Mouse (Mus musculus): ENCODE results near the gene Zfp36l1.

The Zfp36l1 gene

DNA sequence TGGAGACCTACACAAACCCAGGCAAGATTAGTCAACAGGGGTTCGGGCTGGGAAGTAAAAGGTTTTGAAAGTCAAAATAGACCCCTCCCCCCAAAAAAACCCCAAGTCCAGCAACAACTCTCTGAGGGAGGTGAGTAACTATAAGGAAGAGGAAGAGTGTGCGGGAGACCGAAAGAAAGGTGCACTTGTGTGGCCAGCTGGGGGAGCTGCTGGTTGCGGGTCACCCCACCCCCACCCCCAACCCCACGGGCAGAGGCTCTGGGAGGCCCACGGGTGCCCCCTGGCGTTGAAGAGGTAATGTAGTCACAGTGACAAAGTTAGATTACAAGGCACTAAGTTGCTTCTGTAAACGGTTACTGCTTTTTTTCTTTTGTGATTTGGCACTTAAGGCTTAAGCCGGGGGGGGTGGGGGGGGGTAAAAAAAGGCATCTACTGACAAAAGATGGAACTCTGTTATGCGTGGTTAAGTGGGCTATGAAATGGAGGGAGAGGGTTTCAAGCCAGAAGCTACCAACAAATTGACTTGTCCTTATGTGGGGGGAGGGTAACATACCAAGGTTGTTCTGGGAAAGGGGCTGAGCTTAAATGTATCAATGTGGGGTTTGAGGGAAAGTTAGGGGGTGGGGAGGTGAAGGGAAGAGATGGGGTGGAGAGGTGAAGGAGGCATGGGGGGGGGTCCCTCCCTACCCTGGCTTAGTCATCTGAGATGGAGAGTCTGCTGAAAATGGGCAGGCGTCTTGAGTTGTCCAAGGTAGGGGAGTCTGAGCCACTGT lies 3.7 kb downstream of the Zfp36l1 start:
- DNase-seq (ENCODE audit: low read depth) = peak; percentile 89

DNA sequence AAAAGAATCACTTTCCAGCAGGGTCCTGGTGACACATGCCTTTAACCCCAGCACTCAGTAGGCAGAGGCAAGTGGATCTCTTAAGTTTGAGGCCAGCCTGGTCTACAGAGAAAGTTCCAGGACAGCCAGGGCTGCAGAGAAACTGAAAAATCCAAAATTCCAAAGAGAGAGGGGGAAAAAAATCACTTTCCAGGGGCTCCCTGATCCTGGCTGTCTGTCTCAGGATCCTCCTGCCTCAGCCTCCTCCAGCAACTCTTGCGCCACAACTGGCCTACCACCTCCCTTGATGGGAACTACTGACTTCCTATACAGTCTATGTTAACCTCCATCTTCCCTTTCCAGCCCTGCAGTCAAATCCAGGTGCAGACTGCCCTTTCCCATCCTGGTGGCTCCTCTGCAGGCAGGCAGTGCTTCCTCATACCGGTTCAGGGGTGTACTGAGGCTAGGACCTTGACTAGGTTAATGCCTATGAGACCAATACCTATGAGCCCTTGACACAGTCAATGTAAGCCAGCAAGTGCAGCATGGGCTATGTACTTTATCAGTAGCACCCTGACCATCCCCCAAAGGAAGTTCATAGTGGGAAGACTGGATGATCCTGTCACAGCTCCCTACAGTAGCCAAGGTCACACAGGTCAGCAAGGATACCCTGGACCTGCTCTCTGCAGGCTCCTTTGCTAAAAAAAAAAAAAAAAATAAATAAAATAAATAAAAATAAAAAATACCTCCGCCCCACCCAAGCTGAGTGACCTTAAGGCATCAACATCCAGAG lies 5.7 kb downstream of the Zfp36l1 start:
- peak; percentile 18 for DNase-seq (ENCODE audit: low read depth)

DNA sequence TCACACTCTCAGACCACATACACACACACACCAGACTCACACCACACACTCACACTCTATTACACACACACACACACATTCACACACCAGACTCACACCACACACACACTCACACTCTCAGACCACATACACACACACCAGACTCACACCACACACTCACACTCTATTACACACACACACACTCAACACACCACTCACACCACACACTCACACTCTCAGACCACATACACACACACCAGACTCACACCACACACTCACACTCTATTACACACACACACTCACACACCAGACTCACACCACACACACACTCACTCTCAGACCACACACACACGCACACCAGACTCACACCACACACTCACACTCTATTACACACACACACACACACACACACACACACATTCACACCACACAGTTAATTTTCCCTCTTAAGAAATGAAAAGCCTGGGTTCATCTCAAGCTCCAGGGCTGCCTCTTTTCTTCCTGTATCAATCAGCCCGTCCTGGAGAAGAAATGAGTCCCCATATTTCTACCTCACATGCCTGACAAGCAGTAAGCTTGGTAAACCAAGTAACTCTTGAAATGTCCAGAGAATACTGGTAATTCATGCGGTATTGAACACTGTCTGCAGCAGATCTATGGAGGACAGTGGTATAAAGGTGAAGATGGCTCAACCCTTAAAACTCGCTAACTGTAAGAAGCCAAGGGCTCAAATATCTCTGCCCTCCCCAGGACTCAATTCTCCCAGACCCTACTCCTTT lies 6.5 kb downstream of the Zfp36l1 start:
- no peak for DNase-seq (ENCODE audit: low read depth)

DNA sequence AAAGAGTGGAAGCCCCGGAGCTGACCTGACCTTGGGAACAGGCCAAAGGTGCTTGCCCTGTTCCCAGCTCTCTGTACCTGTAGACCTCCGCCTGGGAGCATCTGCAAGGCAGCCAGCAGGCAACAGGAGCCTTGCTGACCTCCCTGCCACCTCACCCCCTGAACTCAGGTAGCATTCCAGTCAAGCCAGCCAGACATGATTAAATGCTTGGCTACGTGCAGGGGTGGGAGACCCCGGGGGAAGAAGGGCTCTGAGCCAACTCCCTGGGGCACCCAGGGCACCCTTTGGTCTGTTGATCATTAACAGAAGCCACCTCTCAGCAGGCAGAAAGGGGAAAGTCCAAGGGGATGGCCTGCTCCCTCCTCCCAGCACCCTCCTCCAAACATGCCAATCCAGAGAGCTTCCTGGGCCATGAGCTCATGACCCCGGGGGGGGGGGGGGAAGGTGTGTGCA lies 9.3 kb downstream of the Zfp36l1 start:
- no peak for DNase-seq (ENCODE audit: low read depth)

DNA sequence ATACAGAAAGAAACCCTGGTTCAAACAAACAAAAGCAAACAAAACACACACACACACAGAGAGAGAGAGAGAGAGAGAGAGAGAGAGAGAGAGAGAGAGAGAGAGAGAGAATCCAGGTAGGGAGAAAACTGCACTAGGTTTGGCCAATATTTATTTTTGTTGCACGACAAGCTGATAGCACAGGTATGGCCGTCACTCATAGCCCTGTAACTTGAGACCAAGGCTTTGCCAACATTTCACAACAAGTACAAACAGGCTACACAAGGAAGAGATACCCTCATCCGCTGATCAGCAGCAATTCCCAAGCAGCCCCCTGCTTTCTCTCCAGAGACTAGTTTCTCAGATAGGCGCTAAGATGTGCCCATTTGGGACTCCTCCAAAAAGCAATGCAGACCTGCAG lies 9.7 kb downstream of the Zfp36l1 start:
- no peak for DNase-seq (ENCODE audit: low read depth)

DNA sequence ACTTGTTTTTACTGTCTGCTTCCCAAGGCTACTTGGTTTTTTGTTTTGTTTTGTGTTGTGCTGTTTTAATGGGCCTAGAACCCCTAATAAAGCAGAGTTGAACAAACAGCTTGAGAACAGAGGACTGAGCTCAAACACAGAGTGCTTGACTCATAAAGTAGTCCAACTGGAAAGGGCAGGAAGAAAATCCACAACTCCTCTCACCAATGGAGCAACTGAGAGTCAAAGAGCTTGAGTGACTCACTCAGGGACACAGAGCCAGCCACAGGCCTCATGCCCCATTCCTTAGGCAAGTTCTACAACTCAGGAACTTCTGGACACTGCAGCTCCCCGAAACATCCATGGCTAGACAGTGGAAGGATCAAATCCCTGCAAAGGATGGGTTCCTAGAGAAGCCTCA lies 14.0 kb downstream of the Zfp36l1 start:
- no peak for DNase-seq (ENCODE audit: low read depth)

DNA sequence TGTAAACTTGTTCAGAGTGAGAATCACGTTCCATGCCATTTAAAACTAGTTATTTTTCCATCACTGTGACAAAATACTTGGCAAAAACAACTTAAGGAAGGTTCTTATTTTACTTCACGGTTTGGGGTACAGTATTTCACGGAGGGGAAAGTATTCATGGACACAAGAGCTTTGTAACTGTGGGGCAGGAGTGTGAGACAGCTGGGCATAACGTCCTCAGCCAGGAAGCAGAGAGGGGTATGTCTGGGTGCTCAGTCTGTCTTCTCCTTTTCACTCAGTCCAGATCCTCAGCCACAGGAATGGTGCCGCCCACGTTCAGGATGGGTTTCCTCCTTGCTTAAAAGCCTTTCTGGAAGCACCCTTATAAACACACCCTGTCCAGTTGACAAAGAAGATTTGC lies 16.1 kb downstream of the Zfp36l1 start:
- DNase-seq (ENCODE audit: low read depth) = no peak

DNA sequence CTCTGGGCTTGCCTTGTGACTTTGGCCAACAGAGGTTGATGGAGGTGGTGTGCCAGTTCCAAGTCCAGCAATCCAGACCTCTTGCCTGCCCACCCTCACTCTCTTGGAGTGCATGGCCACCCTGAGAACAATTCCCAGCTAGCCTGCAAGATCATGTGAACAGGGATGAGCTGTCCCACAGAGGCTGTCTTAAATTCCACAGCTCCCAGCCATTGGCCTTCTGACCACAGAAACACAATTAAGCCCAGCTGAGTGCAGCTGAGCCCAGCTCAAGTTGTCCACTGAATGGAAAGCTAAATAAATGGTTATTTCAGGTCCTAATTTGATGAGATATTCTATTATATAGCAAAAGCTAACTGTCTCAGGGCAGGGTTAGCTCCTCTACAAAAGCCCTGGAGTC lies 20.0 kb downstream of the Zfp36l1 start:
- DNase-seq (ENCODE audit: low read depth) = no peak

DNA sequence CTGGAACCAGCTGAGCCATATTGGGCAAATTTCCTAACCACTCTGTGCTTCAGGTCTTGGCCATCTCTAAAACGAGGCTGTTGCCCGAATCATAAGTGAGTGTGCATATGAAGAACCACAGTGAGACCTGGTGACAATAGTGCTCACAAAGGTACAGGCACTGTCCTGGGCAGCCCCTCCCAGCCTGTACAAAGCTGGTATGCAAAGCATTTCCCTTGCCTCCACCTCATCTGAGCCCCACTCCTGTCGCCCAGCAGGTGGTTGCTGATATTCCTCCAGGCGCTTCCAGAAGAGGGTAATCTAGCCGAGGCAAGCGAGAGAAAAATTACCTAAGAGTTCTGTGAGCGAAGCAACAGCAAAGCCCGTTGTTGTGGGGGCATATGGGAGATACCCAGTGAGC lies 21.7 kb downstream of the Zfp36l1 start:
- DNase-seq (ENCODE audit: low read depth) = no peak

DNA sequence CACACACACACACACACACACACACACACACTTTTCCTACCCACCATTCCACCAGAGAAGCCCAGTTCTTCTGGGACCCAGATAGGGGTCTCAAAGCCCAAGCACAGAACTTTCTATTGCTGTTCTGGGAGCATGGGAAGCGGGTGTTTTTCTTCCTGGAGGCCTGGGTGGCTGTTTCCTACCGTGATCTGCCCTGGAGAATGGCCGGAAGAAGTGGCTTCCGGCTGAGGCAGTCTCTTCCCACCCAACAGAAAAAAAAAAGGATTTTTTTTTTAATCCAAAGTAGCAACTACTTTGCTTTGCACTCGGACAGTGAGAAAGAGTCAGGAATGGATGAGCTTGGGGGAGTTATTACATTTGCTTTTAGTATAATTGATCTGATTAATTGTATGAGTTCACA lies 22.3 kb downstream of the Zfp36l1 start:
- no peak for DNase-seq (ENCODE audit: low read depth)

DNA sequence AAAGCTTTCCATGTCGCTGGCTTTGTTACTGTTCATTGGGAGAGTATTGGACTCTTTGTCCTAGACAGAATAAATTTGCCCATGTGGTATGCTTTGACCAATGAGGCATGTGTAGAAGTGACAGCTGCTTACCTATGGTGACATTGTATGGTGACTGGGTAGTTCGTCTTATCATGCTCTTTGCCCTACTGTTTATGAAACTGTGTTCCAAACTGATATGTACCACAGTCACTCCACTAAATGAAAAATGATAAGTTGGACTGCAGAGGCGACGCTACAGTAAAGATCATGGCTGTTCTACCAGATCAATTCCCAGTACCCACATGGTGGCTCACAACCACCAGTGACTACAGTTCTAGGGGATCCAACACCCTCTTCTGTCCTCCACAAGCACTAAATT lies 24.7 kb downstream of the Zfp36l1 start:
- no peak for DNase-seq (ENCODE audit: low read depth)

DNA sequence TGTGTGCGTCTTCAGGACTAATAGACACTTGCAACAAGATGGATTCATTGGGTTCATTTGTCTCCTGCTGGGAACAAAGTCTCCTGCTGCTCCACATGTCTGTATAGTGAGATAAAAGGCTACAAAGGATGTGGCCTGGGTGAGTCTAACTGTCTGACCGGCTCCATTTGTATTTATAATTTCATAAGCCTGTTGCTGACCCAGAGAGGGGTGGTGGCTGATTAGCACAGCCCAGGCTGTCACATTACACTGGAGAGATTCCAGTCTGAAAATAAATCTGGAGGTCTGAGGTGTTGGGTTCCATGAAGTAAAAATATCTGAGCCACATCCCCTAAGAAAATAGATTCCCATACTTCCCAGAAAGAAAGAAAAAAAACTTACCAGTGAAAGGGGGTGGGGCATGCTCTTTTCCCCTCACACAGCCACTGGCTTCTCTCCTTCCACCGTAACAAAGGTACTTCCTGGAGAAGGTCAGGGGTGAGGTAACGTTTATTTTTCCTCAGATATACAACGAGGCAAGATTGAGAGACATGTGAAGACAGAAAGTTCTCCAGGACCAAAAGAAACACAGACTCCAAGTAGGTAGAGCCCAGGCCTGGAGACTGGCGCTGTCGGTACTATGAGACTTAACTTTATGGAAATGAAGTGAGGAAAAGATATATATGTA lies 28.2 kb downstream of the Zfp36l1 start:
- peak; percentile 83 for DNase-seq (ENCODE audit: low read depth)

DNA sequence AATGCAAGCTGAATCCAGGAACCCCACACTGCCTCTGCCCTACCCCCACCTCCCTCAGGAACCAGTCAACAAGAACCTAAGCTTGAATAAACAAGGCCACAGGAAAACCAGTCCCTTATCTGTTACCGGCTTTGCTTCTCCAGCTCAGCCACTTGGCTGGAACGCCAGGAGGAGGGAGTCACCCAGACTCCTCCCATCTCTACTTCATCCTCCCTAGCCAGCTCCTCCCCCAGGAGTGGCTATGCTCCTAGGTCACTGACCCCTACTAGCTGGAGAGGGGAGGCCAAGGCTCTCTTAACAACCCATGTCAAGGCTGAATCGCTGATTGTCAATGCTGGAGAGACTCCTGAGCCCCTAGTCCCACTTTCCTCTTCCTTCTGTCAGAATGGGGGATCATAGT lies 28.9 kb downstream of the Zfp36l1 start:
- DNase-seq (ENCODE audit: low read depth) = peak; percentile 98

DNA sequence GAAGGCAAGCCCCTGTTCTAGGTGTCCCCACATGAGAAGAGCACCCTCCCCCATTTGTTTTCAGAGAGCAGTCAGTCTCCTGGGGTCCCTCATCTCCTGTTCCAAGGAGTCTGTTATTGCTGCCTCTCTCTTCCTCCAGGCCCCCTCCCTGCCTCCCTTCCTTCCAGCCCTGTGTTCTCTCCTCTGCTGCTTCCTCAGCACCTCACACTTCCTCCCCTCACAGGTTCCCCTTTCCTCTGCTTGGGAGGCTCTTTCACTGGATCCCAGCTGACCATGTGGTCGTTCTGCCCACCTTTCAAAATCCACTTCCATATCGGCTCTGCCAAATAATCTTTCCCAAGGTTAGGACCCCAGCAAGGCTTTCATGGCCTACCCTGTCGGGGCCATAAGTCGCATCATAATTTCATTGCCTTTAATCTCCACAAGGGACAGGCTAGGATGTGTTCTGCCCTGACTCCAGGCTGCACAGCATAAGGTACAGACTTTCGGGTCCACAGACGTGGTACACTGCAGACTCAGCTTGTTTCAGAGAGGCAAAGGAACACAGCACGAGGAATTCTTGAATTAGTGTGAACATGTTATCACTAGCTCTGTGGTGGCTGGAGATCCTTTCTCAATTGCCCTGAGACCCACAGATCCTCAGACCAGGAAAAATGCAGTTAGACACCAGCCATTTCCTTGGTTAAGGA lies 29.5 kb downstream of the Zfp36l1 start:
- peak; percentile 74 for DNase-seq (ENCODE audit: low read depth)

DNA sequence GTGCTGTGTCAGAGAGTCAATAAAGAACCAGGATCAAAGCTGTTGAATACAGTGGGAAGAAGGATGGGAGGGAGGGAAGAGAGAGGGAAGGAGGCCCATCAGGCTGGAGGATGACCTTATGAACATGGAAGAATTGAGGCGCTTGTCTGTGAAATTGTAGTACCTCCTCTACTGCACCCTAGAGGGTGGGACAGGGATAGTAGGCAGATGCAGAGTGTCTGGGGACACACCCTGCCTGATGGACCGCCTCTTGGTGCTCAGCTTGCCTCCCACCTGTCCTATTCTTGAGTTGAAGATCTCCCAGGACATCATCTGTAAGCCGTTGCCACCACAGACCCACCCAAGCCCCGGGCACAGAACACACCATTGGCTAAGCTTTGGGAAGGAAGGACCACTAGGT lies 30.1 kb downstream of the Zfp36l1 start:
- peak; percentile 67 for DNase-seq (ENCODE audit: low read depth)

DNA sequence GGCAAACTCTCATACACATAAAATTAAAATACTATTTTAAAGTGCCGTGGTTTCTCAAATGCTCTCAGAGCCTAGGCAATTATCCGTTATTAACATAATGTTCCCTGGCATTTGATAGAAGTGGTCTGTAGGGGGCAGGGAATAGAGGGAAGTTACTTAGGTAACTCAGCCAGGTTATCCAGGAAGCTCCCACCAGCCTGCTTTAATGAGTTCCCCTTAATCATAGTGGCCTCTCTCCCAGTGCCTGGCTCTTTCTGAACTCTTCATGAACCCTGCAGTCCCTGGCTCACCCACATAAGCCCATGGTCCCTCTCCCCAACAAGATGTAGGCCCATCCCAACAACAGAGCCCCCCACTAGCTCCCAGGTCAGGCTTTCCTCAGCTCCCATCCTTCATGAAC lies 31.4 kb downstream of the Zfp36l1 start:
- DNase-seq (ENCODE audit: low read depth) = no peak

DNA sequence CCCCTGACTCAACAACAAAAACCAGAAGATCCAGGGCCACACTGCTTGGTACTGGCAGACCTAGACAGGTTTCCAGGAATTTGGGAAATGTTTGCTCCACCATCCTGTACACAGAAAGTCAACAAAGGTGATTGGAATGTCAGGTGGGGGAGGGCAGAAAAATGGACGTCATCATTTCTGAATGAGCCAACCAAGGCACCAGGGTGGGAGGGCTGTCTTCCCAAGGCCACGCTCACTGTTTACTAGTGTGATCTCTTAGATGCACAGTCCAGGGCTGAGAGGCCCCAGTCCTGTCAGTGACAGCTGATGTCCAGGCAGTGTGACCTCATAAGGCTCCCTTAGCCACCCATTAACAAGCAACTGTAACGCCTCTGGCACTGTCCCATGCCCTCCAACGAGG lies 32.9 kb downstream of the Zfp36l1 start:
- no peak for DNase-seq (ENCODE audit: low read depth)

DNA sequence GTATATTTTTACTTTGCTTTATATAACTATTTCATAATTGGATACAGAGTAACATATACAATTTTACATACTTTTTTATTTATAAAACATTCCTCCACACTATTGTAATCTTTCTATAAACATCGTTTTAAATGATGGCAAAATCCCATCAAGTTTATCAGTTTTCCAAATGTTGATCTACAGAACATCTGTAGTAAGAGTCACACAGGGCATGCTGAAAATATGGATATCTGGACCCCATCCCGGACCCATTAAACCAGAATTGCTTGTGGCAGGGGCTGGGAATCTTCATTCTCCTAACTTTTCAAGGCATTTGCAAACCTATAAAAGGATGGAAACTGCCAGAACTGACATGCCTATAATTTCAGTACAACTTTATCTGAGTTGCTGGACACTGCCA lies 38.5 kb downstream of the Zfp36l1 start:
- DNase-seq (ENCODE audit: low read depth) = no peak

DNA sequence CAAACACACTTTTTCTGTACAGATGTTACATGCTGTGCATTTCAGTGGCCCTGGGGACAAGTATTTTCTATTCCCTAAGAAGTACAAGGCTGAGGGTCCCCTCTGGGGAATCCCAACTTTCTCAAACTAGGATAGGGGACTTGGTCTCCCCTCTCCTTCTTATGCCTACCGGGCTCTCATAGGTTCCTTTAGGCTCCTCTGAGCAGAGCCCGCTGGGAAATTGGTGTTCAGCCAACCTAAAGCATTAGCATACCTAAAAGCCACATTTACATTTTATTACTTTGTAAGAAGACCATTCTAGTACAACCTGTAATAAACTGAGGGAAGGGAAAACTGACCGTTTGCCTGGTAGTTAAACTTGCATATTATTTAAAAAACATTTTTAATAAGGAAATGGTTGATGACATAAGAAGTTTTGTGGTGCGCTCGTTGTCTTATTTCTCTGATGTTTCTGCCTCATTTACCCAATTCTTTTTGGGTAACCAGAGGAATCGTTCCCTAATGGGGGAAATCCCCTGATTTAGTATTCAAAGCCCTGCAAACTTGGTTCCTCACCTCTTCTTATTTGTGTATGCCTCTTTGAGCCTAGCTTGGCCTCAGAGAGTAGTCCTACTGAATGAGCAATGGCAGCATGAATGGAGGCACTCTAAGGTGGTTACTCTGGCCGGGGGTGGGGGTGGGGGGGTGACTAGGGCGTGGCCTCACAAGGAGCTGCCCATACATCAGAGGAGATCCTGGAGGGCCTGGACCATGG lies 42.1 kb downstream of the Zfp36l1 start:
- no peak for DNase-seq (ENCODE audit: low read depth)

DNA sequence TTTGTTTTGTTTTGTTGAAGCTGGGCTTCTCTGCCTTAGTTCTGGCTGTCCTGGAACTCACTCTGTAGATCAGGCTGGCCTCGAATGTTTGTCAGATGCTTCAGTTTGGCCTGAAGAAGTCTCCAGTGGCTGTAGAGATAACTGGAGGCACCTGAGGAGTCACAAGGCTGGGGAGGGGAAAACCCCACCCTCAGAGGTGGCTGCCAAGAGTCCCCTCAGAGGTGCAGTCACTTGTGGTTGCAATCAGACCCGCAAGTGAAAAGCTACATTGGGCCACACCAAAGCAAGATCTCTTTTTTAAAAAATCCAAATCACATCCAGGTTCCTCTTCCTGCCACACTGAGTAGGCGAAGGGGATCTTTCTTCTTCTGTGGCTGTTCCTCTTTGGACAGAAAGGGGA lies 43.8 kb downstream of the Zfp36l1 start:
- DNase-seq (ENCODE audit: low read depth) = no peak

DNA sequence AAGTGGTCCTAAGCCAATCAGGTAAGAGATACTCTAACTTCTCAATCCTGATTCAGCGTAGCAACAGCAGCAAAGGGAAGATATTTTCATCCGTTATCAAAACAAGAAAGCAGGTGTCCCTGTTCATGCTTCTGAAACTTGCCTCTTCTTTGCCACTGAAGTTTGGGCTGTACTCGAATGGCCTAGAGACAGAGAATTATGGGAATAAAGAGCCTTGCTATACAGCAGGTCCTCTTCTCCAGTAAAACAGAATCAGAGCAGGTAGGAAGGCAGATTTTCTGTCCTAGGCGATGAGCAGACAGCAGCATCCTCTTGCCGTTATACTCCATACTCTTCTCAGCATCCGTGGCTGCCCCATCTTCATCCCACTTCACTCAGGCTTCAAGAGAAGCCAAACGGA lies 44.8 kb downstream of the Zfp36l1 start:
- no peak for DNase-seq (ENCODE audit: low read depth)

Data from 416B (cell line).